Mouse (Mus musculus) hindbrain, embryonic 10.5 days (tissue): ENCODE measurements around the gene Gm17660. TPM values are rescaled to one million over a fixed set of nuclear protein-coding genes. Genes with fewer than 3 reads are reported as not detected.
"Not testable (repeated sequence)": the region's sequence is repeated elsewhere in the genome, so short reads cannot be mapped to it uniquely, and the experiment has no call there.

ENCODE experiments used
- DNase-seq: peaks from one replicate; pipeline ENCODE4 v3.0.0-alpha.2; 2017; ENCODE audit warnings: low spot score
- H3K27ac ChIP-seq: fragments of 300-500 bp; sonication (generic); 2 replicates; pipeline ENCODE4 v1.5.1; 2016; ENCODE audit warnings: mild to moderate bottlenecking, moderate library complexity
- H3K27me3 ChIP-seq: fragments of 300-500 bp; sonication (generic); 2 replicates; pipeline ENCODE4 v1.6.1; 2016; ENCODE audit warnings: mild to moderate bottlenecking; ENCODE audit not compliant: poor library complexity, insufficient read depth, severe bottlenecking
- H3K36me3 ChIP-seq: fragments of 300-500 bp; sonication (generic); 2 replicates; pipeline ENCODE4 v1.6.1; 2016; ENCODE audit warnings: mild to moderate bottlenecking, moderate library complexity
- H3K4me1 ChIP-seq: fragments of 300-500 bp; sonication (generic); replicated peaks from 2 replicates; pipeline ENCODE4 v1.6.1; 2016; ENCODE audit warnings: mild to moderate bottlenecking
- H3K4me3 ChIP-seq: fragments of 300-500 bp; sonication (generic); 2 replicates; pipeline ENCODE4 v1.5.1; 2016; ENCODE audit warnings: mild to moderate bottlenecking, moderate library complexity
- H3K9me3 ChIP-seq: fragments of 300-500 bp; sonication (generic); 2 replicates; pipeline ENCODE4 v1.6.1; 2016; ENCODE audit warnings: mild to moderate bottlenecking, moderate library complexity
- WGBS: fragments of 180-500 bp; shearing (Covaris S2); methylation state at CpG from one replicate; pipeline ENCODE4 v1.1.7; 2016; 5-methylcytosine and 5-hydroxymethylcytosine counted together
- polyA plus RNA-seq: library from polyadenylated mRNA; unstranded; fragments of >200 nt; fragmentation: Nextera tagmentation; extraction: Ambion mirVana; gene quantifications from 2 replicates; pipeline ENCODE4 v1.2.1, GENCODE M21; 2016

The Gm17660 gene
- polyA plus RNA-seq, 1 experiment from 2014 or later: not detected

GRCm38 (mm10) chr5:104024193-104024592, 53.2 kb downstream of the Gm17660 start:
- 83% methylated on average over 5 of the region's 5 CpGs for WGBS
- not testable (repeated sequence) for H3K9me3 ChIP-seq, H3K27ac ChIP-seq, H3K4me3 ChIP-seq, DNase-seq, H3K36me3 ChIP-seq
- Histone ChIP-seq H3K27me3 (peaks cover 36% of the 10 kb centered on the region), H3K4me1 (peaks cover 25% of the 10 kb centered on the region)

- WGBS: 76% methylated on average over 8 of the region's 8 CpGs
- Histone ChIP-seq H3K4me1 (peaks cover 25% of the 10 kb centered on the region), H3K27ac (no peak overlapping the region), H3K4me3 (no peak overlapping the region), H3K27me3 (peaks cover 36% of the 10 kb centered on the region), H3K36me3 (no peaks in the 10 kb centered on the region), H3K9me3 (no peaks in the 10 kb centered on the region)
- DNase-seq: no peak
Observed at GRCm38 (mm10) chr5:104023289-104024020, 54.0 kb downstream of the Gm17660 start.

- Histone ChIP-seq H3K4me1 (peaks cover 25% of the 10 kb centered on the region), H3K9me3 (no peaks in the 10 kb centered on the region), H3K27ac (peak overlapping the region; percentile 85; the same call in 1 of the 2 replicates), H3K27me3 (peaks cover 36% of the 10 kb centered on the region), H3K36me3 (no peaks in the 10 kb centered on the region), H3K4me3 (peak overlapping the region; percentile 58)
- 40% methylated on average over 5 of the region's 5 CpGs for WGBS
- DNase-seq: no peak
Observed at GRCm38 (mm10) chr5:104022558-104022957, 54.9 kb downstream of the Gm17660 start.

- 1% methylated on average over 31 of the region's 31 CpGs for WGBS
- Histone ChIP-seq H3K4me3 (peak within 1 kb of the TSS; percentile 58), H3K4me1 (peaks cover 25% of the 10 kb centered on the region), H3K36me3 (no peaks in the 10 kb centered on the region), H3K27me3 (peaks cover 36% of the 10 kb centered on the region), H3K27ac (peak within 1 kb of the TSS; percentile 85), H3K9me3 (no peaks in the 10 kb centered on the region)
- DNase-seq: peak; percentile 79
Observed at GRCm38 (mm10) chr5:104021597-104022378, 55.6 kb downstream of the Gm17660 start, which contains the start of gene Hsd17b11. Hsd17b11 (minus strand) TSS chr5:104021919.

Other genes with a start within 250 kb of the Gm17660 start
- 12.7 and 12.8 TPM in 2 replicates for gene Klhl8, start 166.3 kb downstream of the Gm17660 start, polyA plus RNA-seq
- gene Hsd17b13, start 100.2 kb downstream of the Gm17660 start, polyA plus RNA-seq: not detected in 2 replicates
- 1.2 and 2.2 TPM in 2 replicates for gene Hsd17b11, start 55.7 kb downstream of the Gm17660 start, polyA plus RNA-seq
- gene Nudt9, start 31.3 kb downstream of the Gm17660 start, polyA plus RNA-seq: 68.9 and 75.8 TPM in 2 replicates
- 40.6 and 45.9 TPM in 2 replicates for gene Sparcl1, start 36.1 kb upstream of the Gm17660 start, polyA plus RNA-seq
- gene Dspp, start 93.1 kb upstream of the Gm17660 start, polyA plus RNA-seq: not detected in 2 replicates
- 0.35 and 0.41 TPM in 2 replicates for gene Dmp1, start 125.0 kb upstream of the Gm17660 start, polyA plus RNA-seq
- 0.12 TPM in 1 of 2 replicates, not detected in the other for gene Ibsp, start 221.6 kb upstream of the Gm17660 start, polyA plus RNA-seq
- gene Mepe, start 247.7 kb upstream of the Gm17660 start, polyA plus RNA-seq: not detected in 2 replicates